Mouse (Mus musculus) right cerebral cortex, postnatal 14 days (tissue): ENCODE measurements around the gene Jph3.

Source experiments
- DNase-seq: peaks from one replicate; pipeline ENCODE4 v3.0.0; 2022

The Jph3 gene

DNA sequence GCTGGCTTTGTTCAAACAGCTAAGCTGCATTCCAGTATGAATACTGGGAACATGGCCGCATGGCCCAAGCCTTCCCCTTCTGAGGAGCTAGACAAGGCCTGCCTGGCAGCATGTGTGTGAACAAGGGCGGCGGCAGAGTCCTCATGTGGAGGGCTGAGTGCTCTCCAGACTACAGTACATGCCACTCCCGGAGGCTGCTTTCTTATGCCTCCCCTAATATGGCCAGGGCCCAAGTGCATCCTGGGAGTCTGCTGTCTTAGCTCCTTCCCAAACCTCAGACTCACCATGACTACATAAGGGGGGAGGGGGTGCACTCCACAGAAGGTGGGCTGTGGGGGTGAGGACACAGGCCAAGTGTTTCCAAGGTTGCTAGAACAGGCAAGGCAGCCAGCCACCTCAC, 63.2 kb downstream of the Jph3 start:
- no peak for DNase-seq

DNA sequence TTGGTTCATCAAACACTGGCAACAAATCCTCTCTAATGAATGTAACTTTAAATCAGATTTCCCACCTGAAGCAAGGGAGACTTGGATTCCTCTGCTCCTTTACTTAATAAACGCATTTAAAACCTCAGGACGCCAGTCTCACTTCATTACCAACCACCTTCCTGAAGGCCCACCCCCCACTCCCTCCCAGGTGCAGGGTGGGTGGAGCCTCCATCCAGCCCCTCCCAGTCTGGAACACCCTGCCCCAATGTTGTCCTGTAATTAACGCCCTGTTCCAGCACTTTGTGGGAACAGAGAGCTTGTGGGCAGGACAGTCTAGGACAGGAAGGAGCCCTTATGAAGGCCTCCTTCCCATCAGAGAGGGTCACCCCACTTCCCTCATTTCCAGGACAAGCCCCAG, 64.7 kb downstream of the Jph3 start:
- DNase-seq = no peak

DNA sequence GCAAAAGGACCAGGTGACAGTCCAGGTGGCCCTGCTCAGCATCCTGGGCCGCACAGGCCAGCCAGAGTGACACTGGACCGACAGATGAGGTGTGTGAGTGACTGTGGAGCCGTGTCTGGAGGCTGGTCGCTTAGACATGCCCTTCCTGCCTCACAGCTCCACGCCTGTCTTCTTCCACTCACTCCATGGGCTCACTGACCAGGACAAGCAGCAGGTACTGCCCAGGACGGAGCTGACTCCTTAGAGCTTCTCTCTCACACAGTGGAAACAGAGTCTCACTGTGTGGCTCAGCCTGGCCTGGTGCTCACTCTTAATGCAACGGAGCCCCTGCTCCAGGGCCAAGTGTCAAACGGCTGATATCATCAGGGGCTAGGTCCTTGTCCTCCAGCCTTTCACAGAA, 66.0 kb downstream of the Jph3 start:
- no peak for DNase-seq

DNA sequence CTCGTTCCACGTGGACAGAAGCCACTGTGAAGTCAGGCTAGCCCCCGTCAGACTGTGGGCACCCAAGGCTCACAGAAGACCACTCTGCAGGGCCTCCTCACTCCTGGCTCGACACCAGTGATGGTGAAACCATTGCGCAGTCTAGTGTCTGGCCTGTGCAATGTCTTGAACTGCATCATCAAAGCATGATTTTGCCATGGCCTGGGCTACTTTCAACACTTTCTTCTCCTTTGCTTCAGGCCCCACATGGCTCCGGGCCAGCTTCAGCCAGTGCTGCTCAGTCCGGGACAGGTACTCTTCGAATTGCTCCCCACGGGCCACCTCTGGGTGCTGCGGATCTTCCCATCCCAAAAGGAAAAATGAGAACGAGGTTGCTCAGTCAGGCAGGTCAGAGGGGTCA, 67.0 kb downstream of the Jph3 start:
- DNase-seq = no peak

DNA sequence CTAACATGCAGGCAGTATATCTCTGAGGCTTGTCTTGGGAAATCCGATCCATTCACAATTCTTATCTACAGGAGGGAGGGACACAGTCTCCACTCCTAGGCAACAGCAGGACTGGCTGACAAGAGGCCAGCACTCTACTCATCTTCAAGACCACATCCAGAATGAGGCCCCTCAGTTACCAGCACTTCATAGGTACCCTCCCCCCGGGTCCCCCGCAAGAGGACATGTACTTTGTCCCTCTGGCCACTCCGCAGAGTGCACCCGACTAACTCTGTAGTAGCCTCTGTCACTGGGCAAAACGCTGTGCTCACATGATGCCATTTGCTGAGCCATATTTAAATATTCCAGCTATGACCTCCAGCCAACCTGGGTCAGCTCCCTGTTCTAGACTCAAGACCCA, 69.0 kb downstream of the Jph3 start:
- no peak for DNase-seq

DNA sequence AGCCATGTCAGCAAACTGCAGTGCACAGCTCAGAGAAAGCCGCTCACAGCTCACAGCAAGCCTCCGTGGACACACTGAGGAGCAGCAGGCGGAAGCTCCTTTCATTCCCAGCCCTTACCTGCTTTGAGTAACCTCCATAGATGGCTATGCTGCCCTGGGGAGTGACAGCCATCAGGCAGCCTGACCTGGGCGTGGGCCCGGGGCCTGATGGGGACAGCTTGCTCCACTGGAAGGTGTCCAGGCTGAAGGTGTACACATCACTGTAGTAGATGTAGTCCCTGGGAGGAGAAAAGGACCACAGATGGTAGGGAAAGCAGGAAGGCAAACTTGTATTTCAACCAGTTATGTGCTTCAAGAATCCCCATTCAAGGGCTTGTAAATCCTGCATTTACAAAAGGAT, 75.4 kb downstream of the Jph3 start:
- DNase-seq = no peak

DNA sequence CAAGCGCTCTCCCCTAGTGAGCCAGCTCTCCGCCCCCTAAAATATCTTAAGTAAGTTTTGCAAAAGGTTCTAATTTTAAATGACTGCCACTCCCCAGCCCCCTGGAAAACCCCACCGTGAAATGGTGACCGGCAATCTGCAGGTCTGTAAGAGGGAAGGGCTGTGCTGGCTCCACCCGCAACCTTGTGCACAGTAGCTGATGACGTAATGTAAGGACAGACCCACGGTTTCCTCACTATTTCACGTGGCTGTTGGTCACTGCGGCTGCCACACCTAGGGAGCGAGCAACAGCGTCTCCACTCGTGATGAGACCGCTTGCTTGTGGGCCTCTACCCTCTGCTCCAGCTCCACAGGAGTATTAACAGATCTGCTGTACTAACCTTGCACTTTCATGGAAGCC, 76.7 kb downstream of the Jph3 start:
- DNase-seq = no peak

DNA sequence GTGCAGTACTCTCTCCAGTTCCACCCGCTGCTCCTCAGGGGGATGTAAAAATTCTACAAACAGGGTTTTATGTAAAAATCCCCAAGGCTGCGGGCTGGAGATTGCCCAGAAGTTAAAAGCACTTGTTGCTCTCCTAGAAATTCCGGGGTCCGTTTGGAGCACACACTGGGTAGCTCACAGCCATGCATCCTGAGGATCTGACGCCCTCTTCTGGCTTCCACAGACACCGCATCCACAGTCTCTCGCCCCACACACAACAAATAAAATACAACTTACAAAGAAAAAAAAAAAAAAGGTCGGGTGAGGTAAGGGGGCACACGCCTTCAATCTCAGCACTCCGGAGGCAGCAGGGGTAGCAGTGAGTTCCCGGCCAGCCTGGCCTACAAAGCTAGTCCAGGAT, 78.6 kb downstream of the Jph3 start:
- DNase-seq = no peak

DNA sequence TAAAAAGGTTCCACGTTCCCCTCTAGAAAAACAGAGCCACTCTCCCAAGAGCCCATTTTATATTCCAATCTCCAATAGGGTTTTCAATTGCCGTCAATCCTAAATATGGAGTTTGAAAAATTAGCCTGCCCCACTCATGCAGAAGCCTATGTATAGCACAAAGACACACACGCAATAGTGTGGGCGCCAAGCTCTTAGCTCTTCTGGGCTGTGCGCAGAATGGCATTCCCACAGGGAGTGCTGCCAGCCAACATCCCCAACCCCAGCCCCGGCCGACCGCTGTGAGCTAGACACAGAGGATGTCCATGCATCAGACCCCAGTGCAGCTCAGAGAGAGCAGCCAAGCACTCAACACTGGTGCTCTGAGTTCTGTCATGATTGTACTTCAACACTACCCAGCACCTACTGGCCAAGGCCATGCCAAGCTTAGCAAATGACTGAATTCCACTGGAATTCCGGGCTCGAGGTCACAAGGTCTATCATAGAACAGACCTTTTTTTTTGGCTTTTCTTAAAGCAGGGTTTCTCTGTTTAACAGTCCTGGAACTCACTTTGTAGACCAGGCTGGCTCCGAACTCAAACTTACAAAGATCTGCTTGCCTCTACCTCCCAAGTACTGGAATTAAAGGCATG, 80.2 kb downstream of the Jph3 start:
- peak; percentile 65 for DNase-seq

DNA sequence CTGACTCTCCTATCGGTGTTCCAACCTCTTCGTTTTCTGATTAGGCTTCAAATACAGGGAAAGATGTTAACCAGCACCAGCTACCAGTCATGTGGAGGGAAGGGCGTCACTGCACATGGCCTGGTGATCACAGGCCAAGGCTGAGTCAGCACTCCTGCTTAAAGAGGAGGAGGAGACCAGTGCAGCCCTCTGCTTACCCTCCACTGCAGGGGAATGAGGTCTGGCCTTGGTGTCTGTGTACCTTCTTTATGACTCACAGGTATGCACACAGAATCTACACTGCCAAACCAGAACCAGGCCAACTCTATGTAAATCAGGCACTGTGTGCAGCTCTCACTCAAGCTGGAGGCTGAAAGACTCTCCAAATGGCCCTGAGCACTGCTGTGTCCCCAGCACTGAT, 82.1 kb downstream of the Jph3 start:
- DNase-seq = peak; percentile 3

DNA sequence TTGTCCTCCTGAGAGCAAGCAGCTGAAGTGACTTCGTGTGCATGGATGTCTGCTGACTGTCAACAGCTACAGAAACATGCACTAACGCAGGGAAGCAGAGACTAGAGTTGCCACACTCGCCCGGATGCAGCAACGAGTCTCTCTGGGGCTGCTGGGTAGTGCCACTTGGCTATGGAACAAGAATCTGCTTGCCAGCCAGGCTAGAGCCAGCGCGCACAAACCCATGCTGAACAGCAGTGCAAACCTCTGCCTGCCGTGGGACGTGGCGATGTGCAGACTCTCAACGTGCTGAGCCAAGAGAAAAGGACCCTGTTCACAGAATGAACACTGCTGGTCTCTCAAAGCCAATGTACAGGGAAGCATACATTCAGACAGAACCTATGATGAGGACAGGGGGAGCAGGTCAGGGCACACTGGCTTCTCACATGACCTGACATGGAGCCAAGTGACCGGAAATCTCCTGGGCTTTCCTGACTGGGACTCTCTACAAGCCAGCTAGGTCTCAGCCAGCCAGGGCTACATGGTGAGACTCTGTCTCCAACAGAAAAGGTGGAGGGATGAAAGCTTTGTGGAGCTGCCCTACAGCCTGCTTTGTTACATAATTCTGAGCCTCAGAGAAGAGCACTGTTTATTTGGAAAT, 82.6 kb downstream of the Jph3 start:
- peak; percentile 17 for DNase-seq

DNA sequence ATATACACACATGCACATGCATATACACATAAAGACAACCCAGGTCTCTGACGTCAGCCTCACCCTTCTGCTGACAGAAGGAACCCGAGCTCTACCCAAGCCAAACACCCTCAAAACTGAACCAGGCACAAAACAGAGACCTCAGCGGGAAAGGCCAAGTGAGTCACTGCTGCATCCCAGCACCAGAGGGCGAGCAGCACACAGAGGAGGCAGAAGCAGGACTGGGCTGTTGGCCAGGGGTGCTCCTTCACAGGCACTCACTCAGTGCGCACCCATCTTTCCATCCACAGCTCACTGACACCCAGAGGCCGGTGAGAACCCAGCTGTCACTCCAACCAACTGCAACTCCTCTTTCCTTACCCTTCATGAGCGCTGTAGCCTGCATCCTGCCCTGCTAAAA, 88.8 kb downstream of the Jph3 start:
- no peak for DNase-seq

DNA sequence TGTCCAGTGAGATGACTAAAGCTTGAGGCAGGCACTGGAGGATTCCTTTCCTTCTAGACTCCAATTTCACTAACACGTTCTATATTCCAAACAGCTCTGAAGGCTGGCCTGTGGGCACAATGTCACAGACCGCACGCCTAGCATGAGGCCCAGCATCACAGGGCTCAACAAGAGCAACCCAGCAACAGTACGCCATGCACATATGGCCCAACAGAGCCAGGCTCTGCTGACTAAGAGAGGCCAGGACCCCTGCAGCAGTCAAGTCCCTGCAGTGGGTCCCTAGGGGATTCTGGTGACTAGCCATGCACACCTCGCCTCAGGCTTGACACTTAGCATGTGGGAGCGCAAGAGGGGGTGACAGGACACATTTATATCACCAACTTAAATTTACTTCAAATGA, 91.4 kb downstream of the Jph3 start:
- no peak for DNase-seq

DNA sequence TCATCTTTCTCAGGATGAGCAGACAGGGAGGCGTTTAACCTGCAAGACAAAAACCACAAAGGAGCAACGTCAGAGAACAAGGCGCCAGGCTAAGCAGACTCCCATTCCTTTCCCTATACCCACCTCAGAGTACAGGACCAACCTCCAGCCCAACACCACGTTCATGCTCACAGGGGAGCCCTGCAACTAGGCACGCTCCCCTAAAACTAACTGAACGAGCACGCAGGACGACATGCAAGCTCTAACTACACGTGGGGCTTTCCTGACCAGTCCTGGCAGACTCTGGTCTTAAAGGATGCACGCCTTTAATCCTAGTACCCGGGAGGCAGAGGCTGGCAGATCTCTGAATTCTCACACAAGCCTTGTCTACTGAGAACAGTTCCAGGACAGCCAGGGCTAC, 91.9 kb downstream of the Jph3 start:
- DNase-seq = no peak

DNA sequence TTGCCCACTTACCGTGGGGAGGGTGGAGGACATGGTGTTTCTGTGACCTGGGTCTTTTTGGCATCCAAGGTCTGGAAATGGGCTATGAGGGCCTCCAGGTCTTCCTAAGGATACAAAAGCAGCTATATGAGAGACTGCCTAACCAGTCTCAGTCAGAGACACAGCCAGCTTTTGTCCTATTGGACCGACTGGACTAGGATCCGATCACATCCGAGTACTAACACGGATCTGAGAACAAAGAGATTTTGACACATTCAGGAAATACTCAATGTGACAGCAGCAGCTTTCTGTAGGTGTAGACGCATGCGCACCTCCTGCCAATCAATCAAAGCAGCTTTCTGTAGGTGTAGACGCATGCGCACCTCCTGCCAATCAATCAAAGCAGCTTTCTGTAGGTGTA, 92.3 kb downstream of the Jph3 start:
- DNase-seq = no peak

DNA sequence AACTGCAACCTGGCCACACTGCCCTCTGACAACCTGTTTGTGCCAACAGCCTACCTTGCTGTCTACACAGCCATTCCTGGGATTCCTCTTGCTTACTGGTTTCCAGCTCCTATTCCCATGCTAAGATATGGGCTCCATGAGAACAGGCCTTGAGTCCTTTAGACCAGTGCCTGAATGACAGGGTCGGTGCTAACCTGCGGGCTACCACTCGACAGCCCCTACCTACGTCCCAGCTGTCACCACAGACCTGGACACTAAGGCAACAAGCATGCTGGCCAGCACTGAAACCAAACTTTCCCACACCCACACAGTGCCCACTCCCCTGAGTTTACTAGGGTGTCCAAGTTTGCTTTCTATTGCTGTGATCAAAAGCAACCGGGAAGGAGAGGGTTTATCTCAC, 98.3 kb downstream of the Jph3 start:
- no peak for DNase-seq

DNA sequence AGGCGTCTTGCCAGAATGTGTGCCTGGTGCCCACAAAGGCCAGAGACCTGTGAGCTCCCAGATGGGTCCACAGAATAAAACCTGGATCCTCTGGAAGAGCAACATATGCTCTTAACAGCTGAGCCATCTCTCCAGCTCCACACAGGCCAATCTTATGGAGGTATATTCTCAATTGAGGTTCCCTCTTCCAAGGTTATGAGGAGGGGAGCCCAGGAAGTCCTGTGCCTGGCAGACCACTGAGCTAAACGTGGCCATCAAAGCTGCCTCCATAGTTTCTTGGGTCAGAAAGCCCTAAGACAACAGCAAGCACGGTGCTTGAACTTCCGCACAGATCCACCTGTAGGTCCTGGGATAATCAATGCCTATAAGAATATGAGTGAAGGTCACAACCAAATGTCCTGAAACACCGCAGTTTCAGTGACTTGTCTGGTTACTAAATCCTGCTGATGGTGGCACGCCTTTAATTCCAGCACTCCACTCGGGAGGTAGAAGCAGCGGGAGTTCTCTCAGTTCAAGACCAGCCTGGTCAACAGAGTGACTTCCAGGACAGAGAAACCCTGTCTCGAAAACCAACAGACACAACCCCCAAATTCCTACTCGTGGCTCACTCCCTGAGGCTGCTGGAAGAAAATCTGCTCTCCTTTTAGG, 99.1 kb downstream of the Jph3 start:
- DNase-seq = no peak

DNA sequence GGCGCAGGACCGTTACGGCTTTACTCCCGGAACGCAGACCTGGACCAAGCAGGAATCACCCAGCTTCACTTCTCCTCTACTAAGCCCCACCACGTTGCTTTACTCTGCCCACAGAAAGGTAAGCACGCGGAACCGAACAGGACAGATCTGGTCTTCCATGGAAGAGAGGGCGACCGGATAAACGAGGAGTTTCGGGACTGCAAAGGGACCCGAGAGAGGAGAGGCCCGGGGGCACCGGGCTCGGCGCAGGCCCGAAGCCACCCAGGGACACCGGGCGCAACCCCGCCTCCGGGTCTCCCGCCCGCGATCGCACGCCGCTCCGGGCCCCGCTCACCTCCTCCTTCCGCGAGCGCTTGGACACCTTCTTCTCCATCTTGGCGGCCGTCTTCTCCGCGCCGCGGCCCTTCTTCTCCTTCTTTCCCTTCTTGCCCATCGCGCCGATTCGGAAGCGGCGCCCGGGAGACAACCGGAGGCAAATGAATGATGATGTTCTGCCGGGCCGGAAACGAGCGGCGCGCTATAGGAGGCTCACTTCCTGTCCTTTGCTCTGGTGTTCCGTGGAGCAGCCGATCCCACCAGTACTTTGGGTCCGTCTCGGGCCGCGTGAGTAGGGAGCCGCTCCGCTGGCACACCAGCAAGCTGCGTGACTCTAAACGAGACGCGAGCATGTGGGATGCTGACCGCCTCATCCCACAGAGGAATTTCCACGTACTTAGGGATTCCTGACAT, 99.8 kb downstream of the Jph3 start, which contains the start of gene Klhdc4:
Gene Klhdc4 (minus strand): TSS at position 522 of the 729 bp plus-strand sequence.
- DNase-seq = peak; percentile 87

DNA sequence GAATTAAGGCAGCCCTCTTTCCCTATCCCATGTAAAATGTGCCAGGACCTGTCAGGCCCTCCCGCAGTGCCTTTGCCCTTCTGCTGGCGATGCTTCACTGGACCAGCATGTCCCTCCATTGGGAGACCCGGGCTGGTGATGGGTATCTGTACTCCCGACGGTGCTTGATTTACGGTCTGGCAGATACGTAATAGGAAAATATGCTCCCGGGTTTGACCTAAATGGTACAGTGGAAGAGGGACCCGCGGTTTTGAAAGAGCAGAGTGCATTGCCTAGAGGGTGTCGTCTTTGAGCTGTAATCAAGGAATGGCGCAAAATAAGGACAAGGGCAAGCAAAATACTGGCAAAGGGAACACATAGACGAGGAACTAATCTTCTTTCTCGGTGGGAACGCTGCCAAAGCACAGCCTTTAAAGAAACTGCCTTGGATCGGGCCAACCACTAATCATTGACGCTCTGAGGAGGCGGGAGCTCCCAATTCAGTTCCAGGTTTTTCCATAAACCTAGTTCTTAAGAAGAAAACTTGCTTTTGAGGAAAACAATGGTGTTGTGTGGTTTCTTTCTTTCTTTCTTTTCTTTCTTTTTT, 100.4 kb downstream of the Jph3 start:
- peak; percentile 48 for DNase-seq

DNA sequence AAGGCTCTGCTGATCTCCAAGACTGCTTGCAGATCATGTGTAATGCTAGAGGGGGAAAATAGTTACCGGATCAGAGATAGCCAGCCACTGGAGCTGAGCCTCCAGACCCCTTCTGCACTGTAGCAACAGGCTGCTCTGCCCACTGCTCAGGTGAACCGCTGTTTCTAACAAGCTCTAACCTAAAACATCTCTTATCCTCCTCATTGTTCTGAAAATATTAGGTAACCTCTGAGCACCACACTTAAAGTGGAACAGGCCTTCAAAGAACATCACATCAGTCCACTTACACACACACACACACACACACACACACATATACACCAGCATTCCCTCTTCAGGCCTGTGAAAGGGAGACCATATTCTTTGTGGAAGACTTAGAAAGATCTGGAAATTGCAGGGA, 102.6 kb downstream of the Jph3 start:
- no peak for DNase-seq

DNA sequence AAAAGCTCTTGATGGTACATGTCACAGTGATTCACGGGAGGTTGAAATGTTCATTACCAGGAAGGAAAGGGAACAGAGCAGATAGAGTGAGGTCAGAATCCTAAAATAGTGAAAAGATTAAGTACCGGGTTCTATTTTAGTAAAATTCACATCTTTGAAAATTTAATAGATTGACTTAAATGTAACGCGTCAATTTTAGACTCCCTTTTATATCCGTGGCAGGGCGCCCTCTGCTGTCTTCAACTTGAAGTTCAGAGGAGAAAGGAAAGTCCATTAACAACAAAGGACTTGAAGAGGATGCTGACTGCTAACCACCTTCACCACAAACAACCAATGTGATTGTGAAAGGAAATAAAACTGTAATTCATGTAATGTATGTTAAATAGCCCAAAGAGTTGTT, 103.1 kb downstream of the Jph3 start:
- DNase-seq = peak; percentile 80

DNA sequence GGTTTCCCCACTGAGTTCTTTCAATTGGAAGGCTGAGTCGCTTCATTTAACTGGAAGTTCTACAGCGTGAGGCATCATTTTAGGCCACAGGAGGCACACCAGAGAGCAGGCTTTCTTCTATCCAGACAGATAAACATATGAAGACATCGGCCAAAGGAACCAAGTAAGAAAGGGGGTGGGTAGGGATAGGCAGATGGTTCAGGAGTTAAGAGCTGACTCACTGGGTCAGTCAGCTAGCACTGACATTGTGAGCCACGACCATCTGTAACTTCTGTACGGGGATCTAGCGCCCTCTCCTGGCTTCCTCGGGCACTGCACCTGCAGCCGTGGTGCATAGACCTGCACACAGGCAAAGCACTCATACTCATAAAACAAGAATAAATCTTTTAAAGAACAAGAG, 111.8 kb downstream of the Jph3 start:
- DNase-seq = peak; percentile 73
